Mouse (Mus musculus) adipocyte (in vitro differentiated cells): Measurements from ENCODE around the gene Gm10959.
"Not testable (repeated sequence)": the region's sequence is repeated elsewhere in the genome, so short reads cannot be mapped to it uniquely, and the experiment has no call there.

Source experiments
- DNase-seq: peaks from one replicate; pipeline ENCODE4 v3.0.0-alpha.2; 2016; ENCODE audit warnings: low spot score

Gm10959 gene

GRCm38 (mm10) chr3:122919260-122919659 lies at the start of gene Gm10959:
TSS of gene Gm10959 (minus strand) at chr3:122919360.
- no peak for DNase-seq

GRCm38 (mm10) chr3:122968391-122968790 lies 49.2 kb upstream of the Gm10959 start:
- DNase-seq = no peak

GRCm38 (mm10) chr3:122964301-122964700 lies 45.1 kb upstream of the Gm10959 start:
- no peak for DNase-seq

GRCm38 (mm10) chr3:122950129-122950528 lies 31.0 kb upstream of the Gm10959 start:
- DNase-seq = no peak

GRCm38 (mm10) chr3:122943387-122943890 lies 24.3 kb upstream of the Gm10959 start:
- DNase-seq = peak; percentile 31

- DNase-seq = peak; percentile 83
Measured at GRCm38 (mm10) chr3:122939215-122939614, 20.1 kb upstream of the Gm10959 start.

GRCm38 (mm10) chr3:122937176-122937575 lies 18.0 kb upstream of the Gm10959 start:
- not testable (repeated sequence) for DNase-seq

GRCm38 (mm10) chr3:122932466-122932865 lies 13.3 kb upstream of the Gm10959 start:
- DNase-seq = no peak

GRCm38 (mm10) chr3:122929723-122930122 lies 10.6 kb upstream of the Gm10959 start:
- DNase-seq = no peak

GRCm38 (mm10) chr3:122924009-122924914 lies 5.1 kb upstream of the Gm10959 start, which contains the start of gene 1810037I17Rik:
TSS of gene 1810037I17Rik (plus strand) at chr3:122924203.
- DNase-seq = peak; percentile 96

- no peak for DNase-seq
Measured at GRCm38 (mm10) chr3:122923147-122923546, 4.0 kb upstream of the Gm10959 start.

- DNase-seq = peak; percentile 55
Measured at GRCm38 (mm10) chr3:122921676-122922527, 2.7 kb upstream of the Gm10959 start.

GRCm38 (mm10) chr3:122920572-122921435 lies 1.6 kb upstream of the Gm10959 start:
- no peak for DNase-seq

- no peak for DNase-seq
Measured at GRCm38 (mm10) chr3:122918672-122919071, 488 bp downstream of the Gm10959 start.

- DNase-seq = no peak
Measured at GRCm38 (mm10) chr3:122916191-122916680, 2.9 kb downstream of the Gm10959 start.

GRCm38 (mm10) chr3:122915493-122915892 lies 3.7 kb downstream of the Gm10959 start:
- DNase-seq = no peak

GRCm38 (mm10) chr3:122907841-122908240 lies 11.3 kb downstream of the Gm10959 start:
- no peak for DNase-seq

- DNase-seq = peak; percentile 72
Measured at GRCm38 (mm10) chr3:122903746-122904433, 15.3 kb downstream of the Gm10959 start.

GRCm38 (mm10) chr3:122898254-122898653 lies 20.9 kb downstream of the Gm10959 start:
- no peak for DNase-seq

- DNase-seq = no peak
Measured at GRCm38 (mm10) chr3:122895189-122895731, 23.9 kb downstream of the Gm10959 start.
